Mouse (Mus musculus): ENCODE measurements at regions not wholly inside any gene's neighbourhood (a gene's known extent, or its start where the extent isn't known, plus 50 kb on each side); places are given as distances from the start of the nearest gene placed in this dataset.
A peak's percentile ranks its signal among the peaks of the same experiment; 100 is the strongest.

DNA sequence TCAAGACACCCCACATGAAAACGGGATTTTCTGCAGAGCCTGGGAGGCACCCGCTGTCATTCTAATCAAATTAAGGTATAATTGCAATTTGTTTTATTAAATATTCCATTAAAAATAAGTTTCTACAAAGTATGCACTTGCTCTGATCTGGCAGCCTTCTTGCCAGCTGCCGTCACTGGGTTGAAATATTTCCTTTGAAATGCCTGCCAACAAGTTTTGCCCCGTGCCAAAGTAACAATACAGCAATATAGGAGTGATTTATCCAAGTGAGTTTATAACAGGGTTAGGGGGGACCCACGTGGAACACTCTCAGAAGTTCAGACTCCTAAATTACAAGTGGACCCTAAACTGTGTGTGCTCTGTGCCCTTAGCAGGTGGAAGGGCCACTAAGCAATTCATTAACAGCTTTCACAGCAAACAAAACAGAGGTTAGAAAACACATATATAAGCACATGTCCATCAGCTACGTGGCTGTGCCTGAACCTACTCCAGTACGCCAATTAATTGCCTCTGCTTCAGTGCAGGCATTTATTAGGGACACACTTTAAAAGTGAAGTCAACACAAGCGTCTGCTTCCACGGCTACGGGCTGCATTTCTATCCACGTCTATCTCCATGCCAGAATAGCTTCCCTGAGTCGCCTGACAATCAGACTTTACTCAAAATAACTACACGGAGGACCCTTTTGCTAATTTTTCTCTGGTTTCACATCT, 275.1 kb downstream of the 1700129C05Rik start:
- peak overlapping the region; percentile 58 for H3K27ac ChIP-seq
- 55% methylated on average over 13 of the region's 13 CpGs for WGBS
- H3K9me3 ChIP-seq (replicated peaks), result no peaks in the 10 kb centered on the region
- peak; percentile 33 for DNase-seq (ENCODE audit: low spot score)
- peaks cover 18% of the 10 kb centered on the region for H3K4me1 ChIP-seq
- H3K27me3 ChIP-seq (ENCODE audit: low read depth, poor library complexity, severe bottlenecking), result no peaks in the 10 kb centered on the region
- no peaks in the 10 kb centered on the region for H3K36me3 ChIP-seq
- no peak overlapping the region for H3K4me3 ChIP-seq

DNA sequence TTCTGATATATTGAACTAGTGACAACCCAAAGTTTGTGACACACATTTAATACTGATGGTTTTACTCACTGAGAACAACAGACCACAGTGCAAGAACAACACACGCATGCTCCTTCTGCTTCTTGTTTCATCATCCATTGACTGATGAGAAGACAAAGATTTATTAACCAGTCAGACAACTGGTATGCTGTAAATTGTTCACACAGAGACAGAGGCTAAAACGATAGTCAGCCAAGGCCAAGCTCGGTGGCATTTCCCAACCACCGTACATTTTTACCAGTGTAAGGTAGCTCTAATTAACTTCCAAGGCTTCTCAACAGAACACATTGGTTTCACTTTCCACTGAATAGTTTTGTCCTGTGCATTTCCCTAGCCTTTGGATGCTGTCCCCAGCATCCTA, 287.8 kb downstream of the 1700129C05Rik start:
- no peak overlapping the region for H3K4me3 ChIP-seq
- H3K27ac ChIP-seq, result no peak overlapping the region
- H3K27me3 ChIP-seq (ENCODE audit: low read depth, poor library complexity, severe bottlenecking), result no peaks in the 10 kb centered on the region
- H3K9me3 ChIP-seq (replicated peaks), result no peaks in the 10 kb centered on the region
- H3K36me3 ChIP-seq, result no peaks in the 10 kb centered on the region
- DNase-seq (ENCODE audit: low spot score), result no peak
- WGBS, result 62% methylated on average over 4 of the region's 4 CpGs
- no peaks in the 10 kb centered on the region for H3K4me1 ChIP-seq

GRCm38 (mm10) chr14:58844565-58844964, 298.1 kb downstream of the 1700129C05Rik start:
- Histone ChIP-seq H3K27me3 (ENCODE audit: low read depth, poor library complexity, severe bottlenecking) (no peaks in the 10 kb centered on the region), H3K36me3 (no peaks in the 10 kb centered on the region), H3K4me3 (no peak overlapping the region), H3K9me3 (replicated peaks) (no peaks in the 10 kb centered on the region), H3K4me1 (no peaks in the 10 kb centered on the region), H3K27ac (no peak overlapping the region)
- DNase-seq (ENCODE audit: low spot score), result no peak
- WGBS, result 85% methylated on average over 2 of the region's 2 CpGs

GRCm38 (mm10) chr14:58842196-58842886, 300.4 kb downstream of the 1700129C05Rik start:
- Histone ChIP-seq H3K4me1 (no peaks in the 10 kb centered on the region), H3K27ac (no peak overlapping the region)
- 95% methylated on average over 1 of the region's 1 CpGs for WGBS

GRCm38 (mm10) chr14:58822938-58823337, 319.8 kb downstream of the 1700129C05Rik start:
- no peak overlapping the region for H3K4me3 ChIP-seq
- no peaks in the 10 kb centered on the region for H3K36me3 ChIP-seq
- DNase-seq (ENCODE audit: low spot score), result no peak
- H3K27ac ChIP-seq, result no peak overlapping the region
- H3K9me3 ChIP-seq (replicated peaks), result no peaks in the 10 kb centered on the region
- H3K27me3 ChIP-seq (ENCODE audit: low read depth, poor library complexity, severe bottlenecking), result no peaks in the 10 kb centered on the region
- H3K4me1 ChIP-seq, result no peaks in the 10 kb centered on the region
- 88% methylated on average over 4 of the region's 4 CpGs for WGBS

More at GRCm38 (mm10) chr14:58842196-58842886, 300.4 kb downstream of the 1700129C05Rik start:
- Histone ChIP-seq H3K36me3 (no peaks in the 10 kb centered on the region), H3K4me3 (no peak overlapping the region), H3K27me3 (ENCODE audit: low read depth, poor library complexity, severe bottlenecking) (no peaks in the 10 kb centered on the region), H3K9me3 (replicated peaks) (no peaks in the 10 kb centered on the region)
- DNase-seq (ENCODE audit: low spot score), result no peak

- H3K27ac ChIP-seq, result no peak overlapping the region
- no peaks in the 10 kb centered on the region for H3K4me1 ChIP-seq
- no peaks in the 10 kb centered on the region for H3K27me3 ChIP-seq (ENCODE audit: low read depth, poor library complexity, severe bottlenecking)
- no peak overlapping the region for H3K4me3 ChIP-seq
- 82% methylated on average over 10 of the region's 10 CpGs for WGBS
- H3K9me3 ChIP-seq (replicated peaks), result no peaks in the 10 kb centered on the region
- DNase-seq (ENCODE audit: low spot score), result no peak
- H3K36me3 ChIP-seq, result no peaks in the 10 kb centered on the region
These were observed 324.7 kb downstream of the 1700129C05Rik start for GRCm38 (mm10) chr14:58817961-58818504.

- DNase-seq (ENCODE audit: low spot score), result no peak
- Histone ChIP-seq H3K9me3 (replicated peaks) (no peaks in the 10 kb centered on the region), H3K27me3 (ENCODE audit: low read depth, poor library complexity, severe bottlenecking) (no peaks in the 10 kb centered on the region), H3K4me3 (no peak overlapping the region), H3K27ac (no peak overlapping the region), H3K36me3 (no peaks in the 10 kb centered on the region), H3K4me1 (peaks cover 6% of the 10 kb centered on the region)
- WGBS, result 74% methylated on average over 1 of the region's 1 CpGs
These were observed 326.2 kb downstream of the 1700129C05Rik start for GRCm38 (mm10) chr14:58816540-58816876.

- Histone ChIP-seq H3K4me1 (peaks cover 6% of the 10 kb centered on the region), H3K4me3 (no peak overlapping the region), H3K9me3 (replicated peaks) (no peaks in the 10 kb centered on the region), H3K36me3 (no peaks in the 10 kb centered on the region), H3K27ac (no peak overlapping the region), H3K27me3 (ENCODE audit: low read depth, poor library complexity, severe bottlenecking) (no peaks in the 10 kb centered on the region)
- no peak for DNase-seq (ENCODE audit: low spot score)
- WGBS, result 68% methylated on average over 11 of the region's 11 CpGs
These were observed 326.8 kb downstream of the 1700129C05Rik start for GRCm38 (mm10) chr14:58815616-58816539.

DNA sequence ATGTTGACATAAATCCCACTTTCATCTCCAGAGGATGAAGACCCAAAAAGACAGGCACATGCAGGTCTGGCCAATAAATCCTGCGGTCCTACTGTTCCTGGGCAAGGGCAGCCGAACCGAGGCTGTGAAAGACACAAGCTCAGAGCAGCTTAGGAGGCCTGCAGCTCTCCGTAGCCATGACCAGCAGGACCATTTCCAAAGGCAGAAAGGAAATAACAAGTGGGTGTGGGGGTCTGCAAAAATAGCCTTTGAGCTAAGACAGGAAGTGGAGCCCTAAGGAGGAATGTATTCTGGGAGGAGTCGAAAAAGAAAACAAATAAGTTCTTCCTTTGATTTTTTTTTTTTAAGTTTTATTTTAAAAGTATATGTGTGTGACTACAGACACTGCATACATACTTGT, 330.1 kb downstream of the 1700129C05Rik start:
- Histone ChIP-seq H3K9me3 (replicated peaks) (no peaks in the 10 kb centered on the region), H3K36me3 (no peaks in the 10 kb centered on the region), H3K27ac (no peak overlapping the region), H3K4me3 (no peak overlapping the region), H3K4me1 (peaks cover 6% of the 10 kb centered on the region), H3K27me3 (ENCODE audit: low read depth, poor library complexity, severe bottlenecking) (no peaks in the 10 kb centered on the region)
- DNase-seq (ENCODE audit: low spot score), result no peak
- 71% methylated on average over 5 of the region's 5 CpGs for WGBS

DNA sequence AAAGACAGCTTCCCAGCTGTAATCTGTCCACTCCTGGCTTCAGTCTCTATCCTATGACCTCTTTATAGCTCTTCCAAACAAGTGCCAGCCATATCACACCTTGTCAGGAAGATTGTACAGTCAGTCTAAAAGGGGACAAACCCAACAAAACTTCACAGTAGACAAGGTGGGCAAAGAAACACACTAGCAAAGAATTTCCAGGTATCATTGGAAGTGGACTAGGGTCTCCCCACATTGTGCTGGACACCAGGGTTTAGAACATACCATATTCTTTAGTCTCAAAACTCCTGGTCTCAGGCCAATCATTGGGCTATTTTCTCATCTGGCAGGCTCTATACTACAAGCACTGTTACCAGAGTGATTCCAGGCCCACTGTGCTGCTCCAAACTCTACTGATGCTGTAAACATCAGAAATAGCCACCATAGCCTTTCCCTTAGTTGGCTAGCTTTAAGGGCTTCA, 341.3 kb downstream of the 1700129C05Rik start:
- H3K4me3 ChIP-seq, result no peak overlapping the region
- H3K27ac ChIP-seq, result no peak overlapping the region
- no peaks in the 10 kb centered on the region for H3K27me3 ChIP-seq (ENCODE audit: low read depth, poor library complexity, severe bottlenecking)
- H3K9me3 ChIP-seq (replicated peaks), result no peaks in the 10 kb centered on the region
- H3K4me1 ChIP-seq, result peaks cover 7% of the 10 kb centered on the region
- DNase-seq (ENCODE audit: low spot score), result no peak
- no peaks in the 10 kb centered on the region for H3K36me3 ChIP-seq

- WGBS, result 88% methylated on average over 10 of the region's 10 CpGs
- no peaks in the 10 kb centered on the region for H3K9me3 ChIP-seq (replicated peaks)
- DNase-seq (ENCODE audit: low spot score), result no peak
- H3K27ac ChIP-seq, result no peak overlapping the region
- H3K4me1 ChIP-seq, result peaks cover 8% of the 10 kb centered on the region; the same call in 1 of the 2 replicates
- no peaks in the 10 kb centered on the region for H3K36me3 ChIP-seq
- H3K27me3 ChIP-seq (ENCODE audit: low read depth, poor library complexity, severe bottlenecking), result no peaks in the 10 kb centered on the region
- no peak overlapping the region for H3K4me3 ChIP-seq
These were observed 354.3 kb downstream of the 1700129C05Rik start for GRCm38 (mm10) chr14:58788190-58788945.

DNA sequence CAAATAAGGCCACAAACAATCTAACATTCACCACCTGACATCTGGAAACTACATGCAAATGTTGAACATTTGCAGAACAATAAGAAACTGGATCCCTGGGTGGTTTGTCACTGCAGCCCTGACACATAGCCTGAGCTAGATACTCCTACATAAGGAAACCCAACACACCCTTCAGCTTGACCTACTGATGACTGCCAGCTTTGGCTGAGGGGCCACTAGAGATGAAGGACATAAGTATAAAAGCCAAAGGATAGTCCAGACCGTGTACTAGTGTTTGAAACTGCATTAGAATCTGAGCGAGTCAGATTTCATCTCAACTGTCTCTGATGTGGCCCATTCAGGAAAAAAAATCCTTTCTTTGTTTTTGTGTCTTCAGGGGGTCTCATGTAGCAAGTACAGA, 355.1 kb downstream of the 1700129C05Rik start:
- H3K36me3 ChIP-seq, result no peaks in the 10 kb centered on the region
- H3K27me3 ChIP-seq (ENCODE audit: low read depth, poor library complexity, severe bottlenecking), result no peaks in the 10 kb centered on the region
- H3K9me3 ChIP-seq (replicated peaks), result no peaks in the 10 kb centered on the region
- H3K27ac ChIP-seq, result no peak overlapping the region
- no peak overlapping the region for H3K4me3 ChIP-seq
- no peak for DNase-seq (ENCODE audit: low spot score)
- peaks cover 12% of the 10 kb centered on the region for H3K4me1 ChIP-seq
- 88% methylated on average over 2 of the region's 2 CpGs for WGBS

Data from limb, embryonic 10.5 days (tissue).